Mouse (Mus musculus) olfactory bulb, adult 2 months (tissue): Measurements from ENCODE around the gene Col6a5.

Source experiments
- CTCF ChIP-seq: fragments of 200-500 bp; IDR thresholded peaks from 2 replicates; pipeline ENCODE4 v1.5.1; 2012; ENCODE audit warnings: low read depth, mild to moderate bottlenecking, low read length, moderate library complexity; ENCODE audit not compliant: insufficient read depth
- POLR2A ChIP-seq: fragments of 200-500 bp; IDR thresholded peaks from 2 replicates; pipeline ENCODE4 v1.6.1; 2012; ENCODE audit warnings: mild to moderate bottlenecking, low read depth, low read length, moderate library complexity; ENCODE audit not compliant: insufficient read depth

GRCm38 (mm10) chr9:105827791-105828385 lies 132.6 kb downstream of the Col6a5 start, which contains the start of gene Col6a6:
- TF ChIP-seq CTCF (no peak), POLR2A (no peak)
